Mouse (Mus musculus): ENCODE measurements around the gene Tceal9. TPM values are rescaled to one million over a fixed set of nuclear protein-coding genes. Genes with fewer than 3 reads are reported as not detected.
A peak's percentile ranks its signal among the peaks of the same experiment; 100 is the strongest.
"Not testable (repeated sequence)": the region's sequence is repeated elsewhere in the genome, so short reads cannot be mapped to it uniquely, and the experiment has no call there.

Gene Tceal9
- polyA plus RNA-seq, 1 experiment from 2014 or later = 401 TPM

GRCm38 (mm10) chrX:136227768-136228167 is 17.1 kb upstream of the Tceal9 start:
- CTCF ChIA-PET = no interaction called here
- H3K27me3 ChIP-seq = peaks cover 37% of the 10 kb centered on the region
- POLR2A ChIA-PET = no interaction called here
- in situ Hi-C loops (cut with MboI; ENCODE audit: low pct_unique_long_range_greater_than_20kb) = no loop called here
- ATAC-seq (no peak), DNase-seq (ENCODE audit: low read depth, low spot score) (no peak)
- no peak for TF ChIP-seq CTCF (IDR thresholded peaks at IDR 0.05)

- peak; percentile 52 for TF ChIP-seq CTCF (IDR thresholded peaks at IDR 0.05)
- in situ Hi-C loops (cut with MboI; ENCODE audit: low pct_unique_long_range_greater_than_20kb) = no loop called here
- H3K27me3 ChIP-seq = peaks cover 8% of the 10 kb centered on the region
Measured at GRCm38 (mm10) chrX:136238118-136238517, 6.8 kb upstream of the Tceal9 start.

GRCm38 (mm10) chrX:136243181-136243580 is 1.7 kb upstream of the Tceal9 start:
- ChIA-PET POLR2A (no interaction called here), CTCF (interaction anchor here (1.3 kb wide), 1 partner anchor 66 kb away, joined by 3 read pairs; no protein-coding TSS in a partner anchor)
- H3K27me3 ChIP-seq = peaks cover 5% of the 10 kb centered on the region
- no peak for ATAC-seq
- DNase-seq (ENCODE audit: low read depth, low spot score) = no peak
- in situ Hi-C loops (cut with MboI; ENCODE audit: low pct_unique_long_range_greater_than_20kb) = no loop called here
- TF ChIP-seq CTCF (IDR thresholded peaks at IDR 0.05) = no peak

More at GRCm38 (mm10) chrX:136238118-136238517, 6.8 kb upstream of the Tceal9 start:
- POLR2A ChIA-PET = no interaction called here
- ATAC-seq (no peak), DNase-seq (ENCODE audit: low read depth, low spot score) (no peak)
- CTCF ChIA-PET = interaction anchor here (1.0 to 1.5 kb wide), 3 partner anchors 21 to 84 kb away, joined by 3 to 7 read pairs (median 4); no protein-coding TSS in a partner anchor

GRCm38 (mm10) chrX:136245521-136246071 is 717 bp downstream of the Tceal9 start:
- POLR2A ChIA-PET = no interaction called here
- in situ Hi-C loops (cut with MboI; ENCODE audit: low pct_unique_long_range_greater_than_20kb) = no loop called here
- H3K27me3 ChIP-seq = peaks cover 3% of the 10 kb centered on the region
- ATAC-seq (peak; percentile 40), DNase-seq (ENCODE audit: low read depth, low spot score) (no peak)
- no peak for TF ChIP-seq CTCF (IDR thresholded peaks at IDR 0.05)
- CTCF ChIA-PET = no interaction called here

GRCm38 (mm10) chrX:136248811-136249210 is 3.9 kb downstream of the Tceal9 start:
- POLR2A ChIA-PET = interaction anchor here (0.6 kb wide), 1 partner anchor 789 kb away, joined by 4 read pairs; the partner anchor contains the start of gene Slc25a53
- no peak for ATAC-seq
- no peak for TF ChIP-seq CTCF (IDR thresholded peaks at IDR 0.05)
- CTCF ChIA-PET = interaction anchor here (2.7 kb wide), 1 partner anchor 20 kb away, joined by 11 read pairs; the partner anchor contains the start of gene Bex3
- DNase-seq (ENCODE audit: low read depth, low spot score) = no peak
- in situ Hi-C loops (cut with MboI; ENCODE audit: low pct_unique_long_range_greater_than_20kb) = no loop called here
- H3K27me3 ChIP-seq = peaks cover 3% of the 10 kb centered on the region

GRCm38 (mm10) chrX:136249671-136250070 is 4.8 kb downstream of the Tceal9 start:
- no peak for DNase-seq (ENCODE audit: low read depth, low spot score)
- ChIA-PET CTCF (interaction anchor here (2.7 kb wide), 1 partner anchor 19 kb away, joined by 11 read pairs; the partner anchor contains the start of gene Bex3), POLR2A (no interaction called here)
- ATAC-seq = no peak
- no peak for TF ChIP-seq CTCF (IDR thresholded peaks at IDR 0.05)
- in situ Hi-C loops (cut with MboI; ENCODE audit: low pct_unique_long_range_greater_than_20kb) = no loop called here
- H3K27me3 ChIP-seq = peaks cover 3% of the 10 kb centered on the region

GRCm38 (mm10) chrX:136252023-136252729 is 7.3 kb downstream of the Tceal9 start:
- CTCF ChIA-PET = no interaction called here
- no peak for TF ChIP-seq CTCF (IDR thresholded peaks at IDR 0.05)
- POLR2A ChIA-PET = interaction anchor here (0.8 kb wide), 1 partner anchor 15 kb away, joined by 3 read pairs; no protein-coding TSS in a partner anchor
- in situ Hi-C loops (cut with MboI; ENCODE audit: low pct_unique_long_range_greater_than_20kb) = no loop called here
- no peaks in the 10 kb centered on the region for H3K27me3 ChIP-seq
- DNase-seq (ENCODE audit: low read depth, low spot score) (no peak), ATAC-seq (no peak)

- POLR2A ChIA-PET = interaction anchor here (0.6 to 1.3 kb wide), 2 partner anchors 15 to 20 kb away, joined by 3 read pairs; no protein-coding TSS in a partner anchor
- in situ Hi-C loops (cut with MboI; ENCODE audit: low pct_unique_long_range_greater_than_20kb) = no loop called here
- no peak for DNase-seq (ENCODE audit: low read depth, low spot score)
- peaks cover 5% of the 10 kb centered on the region for H3K27me3 ChIP-seq
- CTCF ChIA-PET = interaction anchor here (1.3 to 3.1 kb wide), 2 partner anchors 18 to 30 kb away, joined by 4 to 11 read pairs; no protein-coding TSS in a partner anchor
- ATAC-seq = peak; percentile 63
- no peak for TF ChIP-seq CTCF (IDR thresholded peaks at IDR 0.05)
Measured at GRCm38 (mm10) chrX:136267720-136268119, 22.8 kb downstream of the Tceal9 start.

GRCm38 (mm10) chrX:136268173-136268572 is 23.3 kb downstream of the Tceal9 start:
- in situ Hi-C loops (cut with MboI; ENCODE audit: low pct_unique_long_range_greater_than_20kb) = no loop called here
- DNase-seq (ENCODE audit: low read depth, low spot score) = no peak
- POLR2A ChIA-PET = interaction anchor here (1.3 kb wide), 1 partner anchor 20 kb away, joined by 3 read pairs; no protein-coding TSS in a partner anchor
- ATAC-seq = no peak
- no peak for TF ChIP-seq CTCF (IDR thresholded peaks at IDR 0.05)
- H3K27me3 ChIP-seq = peaks cover 4% of the 10 kb centered on the region
- CTCF ChIA-PET = interaction anchor here (0.7 to 3.1 kb wide), 2 partner anchors 18 to 36 kb away, joined by 3 to 11 read pairs; no protein-coding TSS in a partner anchor

GRCm38 (mm10) chrX:136269743-136270392 is 25.0 kb downstream of the Tceal9 start, which contains the start of gene Bex3:
Gene Bex3 (plus strand): TSS chrX:136270253.
- H3K27me3 ChIP-seq; in situ Hi-C loops (cut with MboI; ENCODE audit: low pct_unique_long_range_greater_than_20kb); POLR2A ChIA-PET; DNase-seq (ENCODE audit: low read depth, low spot score): not testable (repeated sequence)
- CTCF ChIA-PET = interaction anchor here (3.1 kb wide), 1 partner anchor 20 kb away, joined by 11 read pairs; no protein-coding TSS in a partner anchor
- ATAC-seq = peak; percentile 93

- H3K27me3 ChIP-seq; in situ Hi-C loops (cut with MboI; ENCODE audit: low pct_unique_long_range_greater_than_20kb); POLR2A ChIA-PET; ATAC-seq; CTCF ChIA-PET; DNase-seq (ENCODE audit: low read depth, low spot score): not testable (repeated sequence)
Measured at GRCm38 (mm10) chrX:136270393-136271111, 25.7 kb downstream of the Tceal9 start.

All from Patski (cell line).